ENCODE assay signal across 8 mouse cellular contexts in genomic region chr15:11036535-11037375, GRCm38 (mm10). TPM values are rescaled to one million over a fixed set of nuclear protein-coding genes. Genes with fewer than 3 reads are reported as not detected.
DNase-seq lines count a peak whose midpoint lies in the region; ATAC-seq lines count a peak whose summit lies in the region.

No protein-coding gene starts in this region.

- H3K9ac ChIP-seq in heart, embryonic 11.5 days (ENCODE audit: low read depth, low read length): no peak overlapping the region
- peak overlapping the region; percentile 16; the same call in 1 of the 2 replicates for H3K9ac ChIP-seq in forebrain, embryonic 13.5 days
- H3K9ac ChIP-seq in neural tube, embryonic 13.5 days: peak overlapping the region; percentile 61

- H3K36me3 ChIP-seq in heart, embryonic 11.5 days (ENCODE audit: control insufficient read depth, insufficient read depth, low read length): no peaks in the 10 kb centered on the region
- no peaks in the 10 kb centered on the region for H3K36me3 ChIP-seq in forebrain, embryonic 13.5 days (ENCODE audit: poor library complexity, severe bottlenecking)
- no peaks in the 10 kb centered on the region for H3K36me3 ChIP-seq in neural tube, embryonic 13.5 days

- H3K4me3 ChIP-seq in heart, embryonic 11.5 days (ENCODE audit: low read depth, low read length): peak overlapping the region; percentile 41
- peak overlapping the region; percentile 31 for H3K4me3 ChIP-seq in forebrain, embryonic 13.5 days
- peak overlapping the region; percentile 40 for H3K4me3 ChIP-seq in neural tube, embryonic 13.5 days

- H3K27me3 ChIP-seq in heart, embryonic 11.5 days (ENCODE audit: control insufficient read depth, insufficient read depth, low read length): peaks cover 54% of the 10 kb centered on the region
- peaks cover 47% of the 10 kb centered on the region for H3K27me3 ChIP-seq in forebrain, embryonic 13.5 days
- peaks cover 49% of the 10 kb centered on the region for H3K27me3 ChIP-seq in neural tube, embryonic 13.5 days

- 4% methylated on average over 49 of the region's 49 CpGs for WGBS in heart, embryonic 11.5 days (ENCODE audit: insufficient replicate concordance)
- 3% methylated on average over 49 of the region's 49 CpGs for WGBS in forebrain, embryonic 13.5 days
- 2% methylated on average over 49 of the region's 49 CpGs for WGBS in neural tube, embryonic 13.5 days

- H3K4me2 ChIP-seq in heart, embryonic 11.5 days: peak overlapping the region; percentile 71
- H3K4me2 ChIP-seq in forebrain, embryonic 13.5 days: peak overlapping the region; percentile 62
- peak overlapping the region; percentile 66 for H3K4me2 ChIP-seq in neural tube, embryonic 13.5 days

- H3K4me1 ChIP-seq in heart, embryonic 11.5 days (ENCODE audit: control insufficient read depth, insufficient read depth, low read length): peaks cover 11% of the 10 kb centered on the region
- peaks cover 19% of the 10 kb centered on the region for H3K4me1 ChIP-seq in forebrain, embryonic 13.5 days
- peaks cover 25% of the 10 kb centered on the region for H3K4me1 ChIP-seq in neural tube, embryonic 13.5 days (replicated peaks)

- H3K9me3 ChIP-seq in heart, embryonic 11.5 days (replicated peaks; ENCODE audit: control insufficient read depth, low read length): no peaks in the 10 kb centered on the region
- H3K9me3 ChIP-seq in forebrain, embryonic 13.5 days (replicated peaks): no peaks in the 10 kb centered on the region
- no peaks in the 10 kb centered on the region for H3K9me3 ChIP-seq in neural tube, embryonic 13.5 days

- no peak for ATAC-seq in heart, embryonic 11.5 days (replicated peaks; ENCODE audit: insufficient number of reproducible peaks, low FRiP score, low TSS enrichment)
- ATAC-seq in forebrain, embryonic 13.5 days: 0 out of 2 replicates have a peak, but pooled peaks have one; percentile 15
- ATAC-seq in neural tube, embryonic 13.5 days (ENCODE audit: low read depth): peak; percentile 45; the same call in 1 of the 2 replicates

- DNase-seq in heart, adult 9 months (ENCODE audit: low spot score in 2 of 2): no peak
- peak; percentile 45 for DNase-seq in Muller cell, postnatal 12 days (ENCODE audit: inconsistent ontology term)
- peak; percentile 24 to 46 for DNase-seq in kidney, postnatal 4 days
- no peak for DNase-seq in urinary bladder, postnatal 25 days (ENCODE audit: low spot score)
- no peak for DNase-seq in urinary bladder, postnatal 14 days (ENCODE audit: low spot score)

- H3K27ac ChIP-seq in heart, embryonic 11.5 days (ENCODE audit: low read depth, low read length): no peak overlapping the region
- H3K27ac ChIP-seq in forebrain, embryonic 13.5 days: no peak overlapping the region
- H3K27ac ChIP-seq in neural tube, embryonic 13.5 days (replicated peaks): no peak overlapping the region

RNA-seq across cellular contexts. Expression of gene Rxfp3, which starts 1.0 kb away (rescaled TPM):
- 0.25 TPM in 1 of 2 replicates, not detected in the other for polyA plus RNA-seq in heart, embryonic 11.5 days (2014; fragmentation: Nextera tagmentation; extraction: Ambion mirVana)
- polyA plus RNA-seq in forebrain, embryonic 13.5 days (2015; fragmentation: Nextera tagmentation; extraction: Ambion mirVana): 0.57 and 0.96 TPM in 2 replicates
- 0.95 and 1.4 TPM in 2 replicates for polyA plus RNA-seq in neural tube, embryonic 13.5 days (2015; fragmentation: Nextera tagmentation; extraction: Ambion mirVana)

RNA-seq across cellular contexts. Expression of gene Adamts12, which starts 27.8 kb away (rescaled TPM):
- polyA plus RNA-seq in heart, embryonic 11.5 days (2014; fragmentation: Nextera tagmentation; extraction: Ambion mirVana): 1.4 and 1.5 TPM in 2 replicates
- polyA plus RNA-seq in forebrain, embryonic 13.5 days (2015; fragmentation: Nextera tagmentation; extraction: Ambion mirVana): 0.72 and 0.92 TPM in 2 replicates
- 2.0 and 2.2 TPM in 2 replicates for polyA plus RNA-seq in neural tube, embryonic 13.5 days (2015; fragmentation: Nextera tagmentation; extraction: Ambion mirVana)

RNA-seq across cellular contexts. Expression of gene Slc45a2, which starts 36.2 kb away (rescaled TPM):
- 0.04 TPM in 1 of 2 replicates, not detected in the other for polyA plus RNA-seq in heart, embryonic 11.5 days (2014; fragmentation: Nextera tagmentation; extraction: Ambion mirVana)
- not detected in 2 replicates for polyA plus RNA-seq in forebrain, embryonic 13.5 days (2015; fragmentation: Nextera tagmentation; extraction: Ambion mirVana)
- polyA plus RNA-seq in neural tube, embryonic 13.5 days (2015; fragmentation: Nextera tagmentation; extraction: Ambion mirVana): not detected in 2 replicates

RNA-seq across cellular contexts. Expression of gene Amacr, which starts 55.2 kb away (rescaled TPM):
- 16.7 and 16.9 TPM in 2 replicates for polyA plus RNA-seq in heart, embryonic 11.5 days (2014; fragmentation: Nextera tagmentation; extraction: Ambion mirVana)
- polyA plus RNA-seq in forebrain, embryonic 13.5 days (2015; fragmentation: Nextera tagmentation; extraction: Ambion mirVana): 6.4 and 7.7 TPM in 2 replicates
- 13.8 and 15.6 TPM in 2 replicates for polyA plus RNA-seq in neural tube, embryonic 13.5 days (2015; fragmentation: Nextera tagmentation; extraction: Ambion mirVana)

Comparison
In these comparisons a context has a peak if more than half of its experiments do, and no peak if none do; other contexts are left out.
1. DNase-seq: peak in Muller cell, postnatal 12 days (single experiment) and kidney, postnatal 4 days (2 of 2); none in heart, adult 9 months (0 of 2), urinary bladder, postnatal 25 days (single experiment) and urinary bladder, postnatal 14 days (single experiment).
2. Peak in every context shown above with its lines, with median percentiles within 50 percentile points of each other: H3K4me2 ChIP-seq and H3K4me3 ChIP-seq.